Mouse (Mus musculus) heart, adult 9 months (tissue): ENCODE results near the gene Rgs19.
A peak's percentile ranks its signal among the peaks of the same experiment; 100 is the strongest.

ENCODE experiments used
- DNase-seq, 2 experiments: peaks; one replicate each; pipeline ENCODE4 v3.0.0; 2022; ENCODE audit warnings: low spot score in 2 of 2

The Rgs19 gene

DNA sequence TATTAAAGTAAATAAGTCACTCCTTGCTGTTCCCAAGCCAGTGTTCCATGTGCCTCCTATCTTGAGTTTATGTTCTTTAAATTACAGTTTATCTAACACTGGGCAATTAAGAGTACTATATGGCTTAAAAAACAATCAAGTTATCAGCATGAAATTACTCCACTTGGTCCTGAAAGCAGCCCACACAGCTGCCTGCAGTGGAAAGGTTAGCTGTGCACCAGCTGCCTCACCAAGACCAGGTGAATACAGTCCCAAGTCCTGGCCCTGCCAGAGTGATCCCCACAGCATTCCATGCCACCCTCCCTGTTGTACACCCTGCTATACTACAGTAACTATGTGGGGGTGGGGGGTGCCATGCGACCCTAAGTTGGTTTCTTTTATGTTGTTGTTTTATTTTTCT lies 40.3 kb downstream of the Rgs19 start:
- no peak for DNase-seq

DNA sequence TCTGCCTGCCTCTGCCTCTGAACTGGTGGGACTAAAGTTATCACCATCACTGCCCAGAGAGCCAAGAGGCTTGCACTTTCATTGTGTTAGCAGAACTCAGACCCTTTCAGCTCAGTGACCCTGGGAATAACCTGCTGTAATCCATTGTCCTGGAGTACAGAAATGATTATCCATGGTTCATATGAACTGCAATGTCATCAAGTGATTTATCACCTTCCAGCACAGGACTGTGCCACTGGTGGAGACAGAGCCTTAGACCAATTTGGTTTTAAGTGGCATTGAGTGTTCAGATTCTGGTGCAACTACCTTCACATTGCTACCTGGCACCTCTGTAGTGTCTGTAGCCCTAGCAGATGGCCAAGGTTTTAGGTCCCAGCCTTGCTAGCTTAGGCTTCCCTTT lies 40.7 kb downstream of the Rgs19 start:
- DNase-seq = no peak

DNA sequence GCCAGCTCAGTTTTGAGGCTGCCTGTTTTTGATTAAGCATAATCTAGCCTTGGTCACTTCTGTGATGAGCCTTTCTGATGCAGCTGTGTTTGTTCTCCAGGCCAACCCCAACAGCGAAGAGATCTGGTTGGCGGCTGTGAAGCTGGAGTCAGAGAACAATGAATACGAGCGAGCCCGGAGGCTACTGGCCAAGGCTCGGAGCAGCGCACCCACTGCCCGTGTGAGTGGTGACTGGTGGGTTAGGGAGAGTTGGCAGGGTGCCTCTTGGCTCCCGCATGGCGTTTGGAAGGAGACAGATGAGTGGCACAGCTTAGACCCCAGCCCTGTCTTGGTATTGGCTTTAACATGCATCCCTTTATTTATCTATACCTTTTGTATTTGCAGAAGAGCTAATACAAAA lies 44.9 kb downstream of the Rgs19 start:
- no peak for DNase-seq

DNA sequence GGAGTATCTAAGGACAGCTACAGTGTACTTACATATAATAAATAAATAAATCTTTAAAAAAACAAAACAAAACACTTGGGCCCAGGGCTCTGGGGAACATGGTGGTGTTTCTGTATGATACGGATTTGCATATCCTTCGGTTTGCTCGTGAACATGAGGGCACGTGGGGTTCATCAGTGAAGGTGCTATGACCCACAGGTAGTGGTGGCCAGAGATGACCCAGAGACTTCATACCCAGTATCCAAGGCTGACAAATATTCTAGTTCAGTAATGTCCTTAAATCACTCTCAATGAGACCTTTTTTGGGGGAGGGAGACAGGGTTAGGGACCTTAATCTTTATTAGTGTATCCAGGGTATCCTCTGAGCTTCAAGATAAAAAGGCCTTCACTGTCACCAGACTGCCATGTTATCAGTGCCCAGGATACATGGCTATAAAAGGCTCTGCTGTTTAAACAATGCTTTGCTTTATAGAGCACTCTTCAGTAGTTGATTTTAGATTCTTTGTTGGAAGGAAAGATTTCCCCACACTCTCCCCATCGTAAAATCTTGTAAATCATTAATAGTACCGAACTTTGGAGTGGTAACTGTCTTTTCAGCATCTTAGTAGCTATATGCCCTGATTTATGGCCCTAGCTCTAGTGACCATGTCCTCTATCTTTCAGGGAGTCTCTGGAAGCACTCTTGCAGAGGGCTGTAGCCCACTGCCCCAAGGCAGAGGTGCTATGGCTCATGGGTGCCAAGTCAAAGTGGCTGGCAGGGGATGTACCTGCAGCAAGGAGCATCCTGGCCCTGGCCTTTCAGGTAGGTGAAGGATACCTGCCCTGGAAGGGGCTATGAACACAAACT lies 46.9 kb downstream of the Rgs19 start:
- no peak for DNase-seq

DNA sequence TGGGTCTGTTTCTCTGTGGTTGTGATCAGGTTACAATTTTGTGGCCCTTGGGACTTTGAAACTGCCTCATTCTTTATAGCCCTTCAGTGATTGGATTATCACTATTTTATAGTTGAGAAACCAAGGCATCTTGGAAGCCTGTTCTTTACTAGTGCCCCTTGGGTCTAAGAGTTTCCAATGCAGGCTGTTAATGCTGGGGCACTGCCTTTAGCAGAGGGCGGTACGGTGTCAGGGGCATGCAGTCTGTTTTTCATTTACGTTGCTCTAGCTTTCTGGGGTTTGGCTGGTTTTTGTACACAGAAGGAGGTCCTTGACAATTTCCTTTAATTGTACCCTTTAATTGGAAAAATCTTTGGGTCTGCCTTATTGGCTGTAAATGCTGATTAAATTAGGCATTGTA lies 48.1 kb downstream of the Rgs19 start:
- DNase-seq = no peak

DNA sequence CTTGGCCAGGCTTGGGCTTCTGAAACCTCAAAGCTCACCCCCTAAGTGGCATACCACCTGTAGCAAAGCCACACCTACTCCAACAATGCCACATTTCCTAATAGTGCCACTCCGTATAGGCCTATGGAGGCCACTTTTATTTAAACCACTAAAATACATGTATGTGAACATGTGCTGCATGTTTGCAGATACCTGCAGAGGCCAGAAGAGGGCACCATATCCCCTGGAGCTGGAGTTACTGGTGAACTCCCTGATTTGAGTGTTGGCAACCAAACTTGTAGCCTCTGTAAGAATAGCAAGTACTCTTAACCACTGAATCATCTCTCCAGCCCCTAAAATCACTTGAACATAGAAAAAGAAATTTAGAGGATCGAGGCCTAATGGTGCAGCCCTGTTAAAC lies 49.4 kb downstream of the Rgs19 start:
- DNase-seq = peak in 1 of 2 experiments; percentile 22
